Comparison of ENCODE assay signal across 8 mouse cellular contexts in genomic region chr4:134092382-134093288, GRCm38 (mm10). TPM values are rescaled to one million over a fixed set of nuclear protein-coding genes. Genes with fewer than 3 reads are reported as not detected.
A peak's percentile ranks its signal among the peaks of the same experiment; 100 is the strongest.
DNase-seq lines count a peak whose midpoint lies in the region; ATAC-seq and TF ChIP-seq lines count a peak whose summit lies in the region.

No protein-coding gene starts in this region.

- peak; percentile 95 for TF ChIP-seq CTCF in liver, embryonic 14.5 days (IDR thresholded peaks at IDR 0.05; ENCODE audit: low read depth)

- H3K9ac ChIP-seq in ES-E14 (ENCODE audit: insufficient read depth, low read depth, low read length, poor library complexity, severe bottlenecking): no peak overlapping the region
- no peak overlapping the region for H3K9ac ChIP-seq in liver, embryonic 14.5 days (replicated peaks)

- in situ Hi-C loops in ES-E14 (cut with MboI; ENCODE audit: low sequenced_read_pairs in 2 of 2, unreplicated experiment in 2 of 2): no loop called here

- intact Hi-C loops in heart, postnatal 10 days (cut with DNase I): loop anchor here (1.0 to 2.0 kb wide), 2 partner anchors 31 to 198 kb away; no protein-coding TSS in a partner anchor

- H3K27me3 ChIP-seq in liver, embryonic 14.5 days (ENCODE audit: control insufficient read depth, insufficient read depth, low read length): no peaks in the 10 kb centered on the region

- H3K4me3 ChIP-seq in ES-E14 (ENCODE audit: insufficient read depth in 1 of 2, low read depth in 1 of 2, low read length in 2 of 2, poor library complexity in 1 of 2, severe bottlenecking in 1 of 2): no peak overlapping the region
- H3K4me3 ChIP-seq in liver, embryonic 14.5 days (ENCODE audit: insufficient read depth in 1 of 2, low read depth in 2 of 2, low read length in 2 of 2): no peak overlapping the region

- H3K4me2 ChIP-seq in liver, embryonic 14.5 days (ENCODE audit: low read depth): no peak overlapping the region

- H3K36me3 ChIP-seq in ES-E14 (ENCODE audit: control insufficient read depth, insufficient read depth, low read length, poor library complexity, severe bottlenecking): peaks cover 7% of the 10 kb centered on the region; the same call in 1 of the 2 replicates
- no peaks in the 10 kb centered on the region for H3K36me3 ChIP-seq in liver, embryonic 14.5 days (replicated peaks; ENCODE audit: control insufficient read depth, insufficient read depth, low read depth)

- ATAC-seq in liver, embryonic 14.5 days (ENCODE audit: insufficient read depth): 0 out of 2 replicates have a peak, but pooled peaks have one; percentile 21

- 53% methylated on average over 6 of the region's 6 CpGs for WGBS in liver, embryonic 14.5 days (ENCODE audit: insufficient replicate concordance)

- no peak overlapping the region for H3K27ac ChIP-seq in ES-E14 (ENCODE audit: insufficient read depth, low read depth, low read length, poor library complexity, severe bottlenecking)
- H3K27ac ChIP-seq in liver, embryonic 14.5 days: no peak overlapping the region

- H3K4me1 ChIP-seq in ES-E14 (ENCODE audit: control insufficient read depth in 2 of 2, insufficient read depth in 2 of 2, low read length in 2 of 2, poor library complexity in 1 of 2): no peaks in the 10 kb centered on the region
- H3K4me1 ChIP-seq in liver, embryonic 14.5 days (replicated peaks; ENCODE audit: control insufficient read depth in 2 of 2, insufficient read depth in 2 of 2, low read length in 1 of 2): no peaks in the 10 kb centered on the region

- no peak for TF ChIP-seq EP300 in liver, embryonic 14.5 days (IDR thresholded peaks at IDR 0.05; ENCODE audit: low read depth)

- no peaks in the 10 kb centered on the region for H3K9me3 ChIP-seq in ES-E14 (ENCODE audit: control insufficient read depth, insufficient read depth, low read depth, low read length)
- H3K9me3 ChIP-seq in liver, embryonic 14.5 days (ENCODE audit: control insufficient read depth, low read length): no peaks in the 10 kb centered on the region

- DNase-seq in left cerebral cortex, adult 11 months (ENCODE audit: low spot score): peak; percentile 32
- no peak for DNase-seq in left cerebral cortex, adult 8-10 months (ENCODE audit: low spot score in 2 of 2)
- peak; percentile 48 for DNase-seq in ES-E14 (ENCODE audit: low read depth, low spot score)
- peak; percentile 31 to 54 for DNase-seq in adrenal gland, postnatal 4 days (ENCODE audit: low spot score in 2 of 2)
- DNase-seq in heart, postnatal 10 days: peak; percentile 56 to 73
- no peak for DNase-seq in liver, embryonic 14.5 days (ENCODE audit: low read depth in 3 of 3, low spot score in 3 of 3)
- DNase-seq in retina, postnatal 7 days (ENCODE audit: low read depth, low spot score): peak; percentile 54
- no peak for DNase-seq in right cerebral cortex, adult 18-20 months

TF ChIP-seq in ES-E14, 5 proteins besides CTCF, POLR2A, EP300 and RAD21:
- TF ChIP-seq MAFK (IDR thresholded peaks at IDR 0.05; ENCODE audit: insufficient read depth, low read depth, low read length) (no peak), HCFC1 (IDR thresholded peaks at IDR 0.05; ENCODE audit: borderline replicate concordance, insufficient read depth, low read length) (no peak), ZC3H11A (IDR thresholded peaks at IDR 0.05; ENCODE audit: borderline replicate concordance, low read depth, low read length) (no peak), CHD2 (IDR thresholded peaks at IDR 0.05; ENCODE audit: low read depth, low read length) (no peak), ZNF384 (IDR thresholded peaks at IDR 0.05; ENCODE audit: low read depth, low read length) (no peak)
TF ChIP-seq in ES-E14: peak in this region for 0.

RNA-seq across cellular contexts. Expression of gene Cd52, which starts 2.2 kb away (rescaled TPM):
- total RNA-seq in left cerebral cortex, adult 8-10 months (2022): 10 to 100 TPM in 2 of 4 experiments, 1 to 10 TPM in 2; 2.5 to 32.5 (median 12.8) TPM
- 1.5 and 13.0 TPM in 2 replicates for total RNA-seq in ES-E14 (2012; rRNA removed)
- 10 to 100 TPM; 10.1 to 14.4 TPM for total RNA-seq in adrenal gland, postnatal 4 days (2021)
- total RNA-seq in heart, postnatal 10 days (2021): 1 to 10 TPM; 3.4 to 6.5 TPM
- 17.1 and 31.5 TPM in 2 replicates for polyA plus RNA-seq in liver, embryonic 14.5 days (2012; rRNA removed)
- polyA plus RNA-seq in liver, embryonic 14.5 days (2014; fragmentation: Nextera tagmentation; extraction: Ambion mirVana): 31.0 and 36.7 TPM in 2 replicates

RNA-seq across cellular contexts. Expression of gene Ubxn11, which starts 9.7 kb away (rescaled TPM):
- 10 to 100 TPM; 33.5 to 51.3 (median 43.0) TPM for total RNA-seq in left cerebral cortex, adult 8-10 months (2022)
- 12.4 and 23.3 TPM in 2 replicates for total RNA-seq in ES-E14 (2012; rRNA removed)
- 10 to 100 TPM in 1 of 2 experiments, 1 to 10 TPM in 1; 9.4 to 13.4 TPM for total RNA-seq in adrenal gland, postnatal 4 days (2021)
- total RNA-seq in heart, postnatal 10 days (2021): 1 to 10 TPM; 2.0 to 2.3 TPM
- 1.4 TPM in 2 replicates for polyA plus RNA-seq in liver, embryonic 14.5 days (2012; rRNA removed)
- 2.0 and 3.7 TPM in 2 replicates for polyA plus RNA-seq in liver, embryonic 14.5 days (2014; fragmentation: Nextera tagmentation; extraction: Ambion mirVana)

RNA-seq across cellular contexts. Expression of gene Crybg2, which starts 32.0 kb away (rescaled TPM):
- total RNA-seq in left cerebral cortex, adult 8-10 months (2022): 1 to 10 TPM; 3.6 to 6.8 (median 5.8) TPM
- 12.6 and 30.9 TPM in 2 replicates for total RNA-seq in ES-E14 (2012; rRNA removed)
- under 1 TPM; 0.25 to 0.28 TPM for total RNA-seq in adrenal gland, postnatal 4 days (2021)
- total RNA-seq in heart, postnatal 10 days (2021): not detected
- 0.23 TPM in 2 replicates for polyA plus RNA-seq in liver, embryonic 14.5 days (2012; rRNA removed)
- 0.42 and 0.67 TPM in 2 replicates for polyA plus RNA-seq in liver, embryonic 14.5 days (2014; fragmentation: Nextera tagmentation; extraction: Ambion mirVana)

RNA-seq across cellular contexts. Expression of gene Sh3bgrl3, which starts 36.0 kb away (rescaled TPM):
- total RNA-seq in left cerebral cortex, adult 8-10 months (2022): 100 to 1,000 TPM; 192 to 255 (median 224) TPM
- 87.2 and 96.5 TPM in 2 replicates for total RNA-seq in ES-E14 (2012; rRNA removed)
- 100 to 1,000 TPM; 108 to 111 TPM for total RNA-seq in adrenal gland, postnatal 4 days (2021)
- 10 to 100 TPM; 69.9 to 74.6 TPM for total RNA-seq in heart, postnatal 10 days (2021)
- polyA plus RNA-seq in liver, embryonic 14.5 days (2012; rRNA removed): 70.8 and 79.9 TPM in 2 replicates
- polyA plus RNA-seq in liver, embryonic 14.5 days (2014; fragmentation: Nextera tagmentation; extraction: Ambion mirVana): 142 and 153 TPM in 2 replicates

RNA-seq across cellular contexts. Expression of gene Zfp683, which starts 39.0 kb away (rescaled TPM):
- total RNA-seq in left cerebral cortex, adult 8-10 months (2022): not detected
- total RNA-seq in ES-E14 (2012; rRNA removed): not detected in 2 replicates
- not detected for total RNA-seq in adrenal gland, postnatal 4 days (2021)
- total RNA-seq in heart, postnatal 10 days (2021): not detected
- polyA plus RNA-seq in liver, embryonic 14.5 days (2012; rRNA removed): 0.03 and 0.06 TPM in 2 replicates
- polyA plus RNA-seq in liver, embryonic 14.5 days (2014; fragmentation: Nextera tagmentation; extraction: Ambion mirVana): not detected in 2 replicates

Comparison
In these comparisons a context has a peak if more than half of its experiments do, and no peak if none do; other contexts are left out.
1. DNase-seq: peak in left cerebral cortex, adult 11 months (single experiment), ES-E14 (single experiment), adrenal gland, postnatal 4 days (2 of 2), heart, postnatal 10 days (2 of 2) and retina, postnatal 7 days (single experiment); none in left cerebral cortex, adult 8-10 months (0 of 2), liver, embryonic 14.5 days (0 of 3) and right cerebral cortex, adult 18-20 months (single experiment).